Mouse (Mus musculus) cerebellum, adult 11 months (tissue): ENCODE measurements around the gene Olfr1368.

ENCODE experiments used
- DNase-seq: peaks from one replicate; pipeline ENCODE4 v3.0.0; 2022

The Olfr1368 gene

DNA sequence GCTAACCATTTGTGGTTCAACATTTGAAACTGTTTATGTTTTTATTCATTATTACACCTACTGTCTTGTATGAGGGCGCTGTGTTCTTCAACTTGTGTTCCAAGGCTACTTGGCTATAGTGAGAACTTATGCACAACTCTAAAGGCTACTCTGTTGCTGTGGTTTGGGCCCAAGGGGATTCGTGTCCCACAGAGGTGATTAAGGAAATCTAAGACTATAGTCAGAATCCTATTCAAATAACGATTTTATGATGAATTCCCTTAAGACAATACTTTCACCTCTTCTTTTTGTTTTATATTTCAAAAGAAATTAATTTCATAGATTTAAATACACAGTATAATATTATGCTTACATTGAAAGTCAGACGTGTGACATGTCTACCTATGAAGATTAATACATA lies at the start of gene Olfr1368:
Gene Olfr1368, minus strand, starts transcription at position 101 of the 400 bp plus-strand sequence.
- DNase-seq, result no peak

DNA sequence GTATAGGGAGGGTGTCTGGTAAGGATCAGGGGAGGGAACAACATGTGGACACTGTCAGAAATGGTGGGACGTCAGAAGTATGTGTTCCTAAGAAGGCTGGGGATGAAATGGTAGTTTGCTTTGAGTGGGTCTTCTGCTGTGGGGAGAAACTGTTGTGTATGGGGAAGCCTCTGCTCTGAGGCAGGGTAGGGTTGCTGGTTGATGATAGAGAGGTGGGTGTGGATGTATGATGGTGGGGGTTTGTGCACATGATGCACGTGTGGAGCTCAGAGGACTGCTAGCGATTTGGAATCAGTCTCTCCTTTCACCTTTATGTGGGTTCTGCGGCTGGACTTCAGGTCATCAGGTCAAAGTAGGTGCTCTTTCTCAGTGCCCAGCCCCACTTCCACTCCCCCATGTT lies 39.9 kb upstream of the Olfr1368 start:
- no peak for DNase-seq

DNA sequence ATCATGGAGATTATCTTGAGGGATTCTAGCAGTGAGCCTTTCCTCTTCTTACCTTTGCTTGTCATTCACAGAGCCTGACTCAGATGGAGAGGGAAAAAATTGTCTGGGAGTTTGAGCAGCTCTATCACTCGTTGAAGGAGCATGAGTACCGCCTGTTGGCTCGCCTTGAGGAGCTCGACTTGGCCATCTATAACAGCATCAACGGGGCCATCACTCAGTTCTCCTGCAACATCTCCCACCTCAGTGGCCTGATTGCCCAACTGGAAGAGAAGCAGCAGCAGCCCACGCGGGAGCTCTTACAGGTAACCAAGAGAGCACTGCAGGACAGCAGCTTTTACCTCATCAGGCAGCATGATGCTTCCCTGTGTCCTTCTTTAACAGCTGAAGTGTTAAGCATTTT lies 38.0 kb upstream of the Olfr1368 start:
- no peak for DNase-seq

GRCm38 (mm10) chr13:21183066-21183465 lies 37.4 kb upstream of the Olfr1368 start:
- DNase-seq, result no peak

GRCm38 (mm10) chr13:21181996-21182395 lies 36.3 kb upstream of the Olfr1368 start:
- no peak for DNase-seq

DNA sequence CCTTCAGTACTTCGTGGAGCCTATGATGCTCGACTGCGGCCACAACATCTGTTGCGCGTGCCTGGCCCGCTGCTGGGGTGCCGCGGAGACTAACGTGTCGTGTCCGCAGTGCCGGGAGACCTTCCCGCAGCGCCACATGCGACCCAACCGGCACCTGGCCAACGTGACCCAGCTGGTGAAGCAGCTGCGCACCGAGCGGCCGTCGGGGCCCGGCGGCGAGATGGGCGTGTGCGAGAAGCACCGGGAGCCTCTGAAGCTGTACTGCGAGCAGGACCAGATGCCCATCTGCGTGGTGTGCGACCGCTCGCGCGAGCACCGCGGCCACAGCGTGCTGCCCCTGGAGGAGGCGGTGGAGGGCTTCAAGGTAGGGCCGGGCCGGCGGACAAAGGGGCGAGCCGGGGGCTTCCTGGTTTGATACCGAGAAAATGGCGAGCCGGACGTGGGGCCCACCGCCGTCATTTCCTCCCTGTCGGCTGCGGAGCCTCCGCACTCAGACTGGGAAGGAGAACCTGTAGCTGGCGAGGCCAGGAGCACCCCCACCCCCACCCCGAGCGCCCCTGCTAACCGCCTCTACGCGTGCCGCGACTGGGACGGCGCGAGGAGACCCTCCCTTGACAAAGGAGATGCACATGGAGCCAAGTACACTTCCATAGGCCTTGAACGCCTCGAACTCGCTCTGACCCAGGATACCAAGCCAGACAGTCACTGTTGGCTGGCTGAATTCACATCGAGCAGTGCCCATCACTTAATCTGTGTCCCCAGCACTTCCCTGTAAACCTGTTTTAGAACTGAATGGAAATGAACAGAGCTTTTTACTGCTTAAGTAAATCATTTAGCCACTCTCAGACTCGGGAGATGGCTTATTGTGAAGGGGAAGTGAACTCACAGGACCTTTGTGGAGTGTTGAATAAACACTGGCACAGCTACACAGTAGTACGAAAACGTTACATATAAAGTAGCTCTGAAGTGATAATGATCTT lies 35.2 kb upstream of the Olfr1368 start:
- DNase-seq, result peak; percentile 53

- DNase-seq, result peak; percentile 79
Measured at GRCm38 (mm10) chr13:21179724-21180550, 34.3 kb upstream of the Olfr1368 start.

DNA sequence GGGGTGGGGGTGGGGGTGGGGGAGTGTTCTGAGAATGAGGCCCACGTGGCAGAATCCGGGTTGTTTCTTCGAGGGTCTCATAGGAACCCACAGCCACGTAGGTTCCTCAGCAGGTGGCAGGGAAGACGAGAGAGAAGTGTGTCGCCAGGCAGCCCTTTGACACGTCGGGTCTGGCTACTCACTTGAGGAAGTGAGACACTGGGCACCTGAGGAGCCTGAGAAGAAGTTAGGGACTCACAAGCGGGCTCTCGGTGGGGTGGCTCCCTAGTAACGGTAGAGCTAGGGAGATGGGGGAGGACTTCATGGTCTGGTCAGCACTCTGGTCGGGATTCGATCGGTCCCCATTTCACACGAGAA lies 33.7 kb upstream of the Olfr1368 start, which contains the start of gene Trim27:
Gene Trim27, plus strand, starts transcription at position 79 of the 357 bp plus-strand sequence.
- DNase-seq, result no peak

DNA sequence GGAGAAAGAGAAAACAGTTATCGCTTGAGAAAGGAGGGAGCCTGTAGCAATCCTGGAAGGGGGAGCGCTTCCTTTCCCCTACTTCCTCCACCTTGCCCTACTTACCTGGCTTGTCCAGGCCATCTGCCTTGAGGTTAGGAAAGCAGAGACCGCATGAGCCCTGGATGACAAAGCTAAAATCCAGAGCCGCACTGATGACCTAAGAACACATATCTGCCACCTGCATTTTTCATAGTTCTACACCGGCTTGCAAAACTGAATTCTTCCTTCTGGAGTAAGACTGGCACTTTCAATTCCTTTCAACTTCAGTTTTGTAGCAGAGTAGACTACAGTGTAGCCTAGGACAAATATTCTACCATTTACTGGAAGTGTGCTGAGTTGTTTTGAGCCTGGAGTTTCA lies 32.7 kb upstream of the Olfr1368 start:
- DNase-seq, result no peak

- DNase-seq, result no peak
Measured at GRCm38 (mm10) chr13:21177657-21178056, 32.0 kb upstream of the Olfr1368 start.

DNA sequence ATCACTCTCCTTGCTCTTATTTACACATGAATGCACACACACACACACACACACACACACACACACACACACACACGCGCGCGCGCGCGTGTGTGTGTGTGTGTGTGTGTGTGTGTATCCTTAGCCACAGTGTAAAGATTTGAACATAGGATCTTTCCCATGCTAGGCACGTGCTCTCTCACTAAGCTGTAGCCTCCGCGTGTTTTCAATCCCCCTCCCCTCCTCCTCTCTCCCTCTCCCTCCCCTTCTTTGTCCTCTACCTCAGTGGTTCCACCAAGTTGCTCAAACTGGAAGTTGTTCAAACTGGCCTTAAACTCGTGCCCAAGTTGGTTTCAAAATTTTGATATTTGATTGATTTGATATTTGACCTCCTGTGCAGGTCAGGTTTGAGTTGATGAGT lies 31.1 kb upstream of the Olfr1368 start:
- no peak for DNase-seq

GRCm38 (mm10) chr13:21173072-21173471 lies 27.4 kb upstream of the Olfr1368 start:
- DNase-seq, result peak; percentile 52

- peak; percentile 64 for DNase-seq
Measured at GRCm38 (mm10) chr13:21172241-21173027, 26.8 kb upstream of the Olfr1368 start.

- no peak for DNase-seq
Measured at GRCm38 (mm10) chr13:21171600-21172150, 26.0 kb upstream of the Olfr1368 start.

GRCm38 (mm10) chr13:21171156-21171530 lies 25.5 kb upstream of the Olfr1368 start:
- DNase-seq, result no peak

GRCm38 (mm10) chr13:21170431-21171155 lies 24.9 kb upstream of the Olfr1368 start:
- DNase-seq, result no peak

GRCm38 (mm10) chr13:21169657-21170430 lies 24.2 kb upstream of the Olfr1368 start:
- DNase-seq, result peak; percentile 70

GRCm38 (mm10) chr13:21169121-21169656 lies 23.5 kb upstream of the Olfr1368 start:
- DNase-seq, result no peak

DNA sequence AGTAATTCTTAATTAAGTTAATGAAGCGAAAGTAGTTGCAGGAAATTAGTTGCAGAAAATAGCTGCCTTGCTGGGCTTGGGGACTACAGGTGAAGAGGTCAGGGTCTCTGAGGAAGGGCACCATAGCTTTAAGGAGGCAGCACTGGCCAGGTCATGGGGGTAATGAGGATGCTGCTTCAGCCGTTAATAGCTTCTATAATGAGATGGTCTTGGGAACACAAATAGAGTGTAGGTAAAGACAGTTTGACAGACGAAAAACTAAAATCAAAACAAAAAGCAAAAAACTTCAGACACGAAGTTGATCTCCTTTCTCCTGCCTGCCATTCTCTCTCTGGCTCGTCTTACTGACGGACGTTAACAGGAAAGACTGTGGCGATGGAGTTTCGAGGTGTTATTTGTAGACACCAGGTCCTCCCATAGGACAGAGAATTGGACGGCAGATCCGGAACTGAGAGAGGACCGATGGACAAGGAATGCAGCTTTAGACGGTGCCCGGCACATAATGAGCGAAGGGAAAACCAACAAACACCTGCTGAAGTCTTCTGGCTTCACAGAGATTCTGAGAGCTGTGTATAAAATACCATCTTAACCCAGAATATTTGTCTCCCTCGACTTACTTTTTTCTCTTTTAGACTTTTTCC lies 22.8 kb upstream of the Olfr1368 start:
- no peak for DNase-seq

GRCm38 (mm10) chr13:21167910-21168300 lies 22.2 kb upstream of the Olfr1368 start:
- no peak for DNase-seq
